Mouse (Mus musculus): ENCODE data around the gene Ctnna2.

- TF ChIP-seq TAL1 (conservative IDR thresholded peaks at IDR 0.05; ENCODE audit: low read depth, low read length), result no peak
- no peak for TF ChIP-seq CTCF (IDR thresholded peaks at IDR 0.05; ENCODE audit: low read depth, low read length)
- TF ChIP-seq GATA1 (IDR thresholded peaks at IDR 0.05; ENCODE audit: borderline replicate concordance, low read length), result no peak
- TF ChIP-seq POLR2AphosphoS5 (IDR thresholded peaks at IDR 0.05; ENCODE audit: insufficient replicate concordance, low read depth, low read length), result no peak
- TF ChIP-seq GATA2 (IDR thresholded peaks at IDR 0.05; ENCODE audit: borderline replicate concordance, low read depth, low read length), result no peak
Observed at GRCm38 (mm10) chr6:77209929-77210328, 769.6 kb downstream of the Ctnna2 start.
